Mouse (Mus musculus) heart, adult 9 months (tissue): ENCODE measurements around the gene Ap5b1.

Experiments
- DNase-seq, 2 experiments: peaks; one replicate each; pipeline ENCODE4 v3.0.0; 2022; ENCODE audit warnings: low spot score in 2 of 2

Gene Ap5b1

GRCm38 (mm10) chr19:5567534-5568469, at the start of gene Ap5b1:
Gene Ap5b1 (plus strand): TSS chr19:5568025.
- peak; percentile 91 to 92 for DNase-seq

- no peak for DNase-seq
These were observed 49.1 kb upstream of the Ap5b1 start for GRCm38 (mm10) chr19:5518721-5519120.

GRCm38 (mm10) chr19:5525204-5525603, 42.6 kb upstream of the Ap5b1 start:
- no peak for DNase-seq

- peak; percentile 94 to 95 for DNase-seq
These were observed 38.3 kb upstream of the Ap5b1 start for GRCm38 (mm10) chr19:5529325-5530137.

- no peak for DNase-seq
These were observed 37.7 kb upstream of the Ap5b1 start for GRCm38 (mm10) chr19:5530138-5530524.

- DNase-seq: no peak
These were observed 35.3 kb upstream of the Ap5b1 start for GRCm38 (mm10) chr19:5532520-5532919.

GRCm38 (mm10) chr19:5538786-5539185, 29.0 kb upstream of the Ap5b1 start:
- no peak for DNase-seq

GRCm38 (mm10) chr19:5543362-5543761, 24.5 kb upstream of the Ap5b1 start:
- DNase-seq: no peak

- DNase-seq: no peak
These were observed 23.8 kb upstream of the Ap5b1 start for GRCm38 (mm10) chr19:5544031-5544430.

- no peak for DNase-seq
These were observed 20.3 kb upstream of the Ap5b1 start for GRCm38 (mm10) chr19:5547471-5548056.

GRCm38 (mm10) chr19:5553802-5554201, 14.0 kb upstream of the Ap5b1 start:
- no peak for DNase-seq

GRCm38 (mm10) chr19:5554212-5554611, 13.6 kb upstream of the Ap5b1 start:
- DNase-seq: no peak

GRCm38 (mm10) chr19:5558169-5558568, 9.7 kb upstream of the Ap5b1 start:
- no peak for DNase-seq

- no peak for DNase-seq
These were observed 9.1 kb upstream of the Ap5b1 start for GRCm38 (mm10) chr19:5558770-5559169.

GRCm38 (mm10) chr19:5559229-5559628, 8.6 kb upstream of the Ap5b1 start:
- no peak for DNase-seq

GRCm38 (mm10) chr19:5559631-5560456, 8.0 kb upstream of the Ap5b1 start:
- DNase-seq: no peak

GRCm38 (mm10) chr19:5560457-5561041, 7.3 kb upstream of the Ap5b1 start, which contains the start of gene Ovol1:
Gene Ovol1 (minus strand): TSS chr19:5560646.
- no peak for DNase-seq

GRCm38 (mm10) chr19:5561252-5561790, 6.5 kb upstream of the Ap5b1 start:
- no peak for DNase-seq

GRCm38 (mm10) chr19:5561886-5562285, 5.9 kb upstream of the Ap5b1 start:
- DNase-seq: no peak

- no peak for DNase-seq
These were observed 5.0 kb upstream of the Ap5b1 start for GRCm38 (mm10) chr19:5562776-5563175.

- DNase-seq: no peak
These were observed 1.5 kb upstream of the Ap5b1 start for GRCm38 (mm10) chr19:5566316-5566715.
